Mouse (Mus musculus) heart, postnatal 10 days (tissue): Measurements from ENCODE around the gene Tsc22d4. TPM values are rescaled to one million over a fixed set of nuclear protein-coding genes. Genes with fewer than 3 reads are reported as not detected.
"Not testable (repeated sequence)": the region's sequence is repeated elsewhere in the genome, so short reads cannot be mapped to it uniquely, and the experiment has no call there.

Experiments used
- DNase-seq, 2 experiments: peaks; one replicate each; pipeline ENCODE4 v3.0.0; 2021
- intact Hi-C: fragments of 180-260 bp; cut with DNase I; formaldehyde crosslinking; loops from one replicate; pipeline ENCODE4 v1.15.1; 2025
- total RNA-seq, 2 experiments: library from RNA; stranded (reverse); gene quantifications; 2 replicates each; pipeline ENCODE4 v1.2.3; 2021

Tsc22d4 gene
- total RNA-seq: 100 to 1,000 TPM; 279 to 287 TPM

DNA sequence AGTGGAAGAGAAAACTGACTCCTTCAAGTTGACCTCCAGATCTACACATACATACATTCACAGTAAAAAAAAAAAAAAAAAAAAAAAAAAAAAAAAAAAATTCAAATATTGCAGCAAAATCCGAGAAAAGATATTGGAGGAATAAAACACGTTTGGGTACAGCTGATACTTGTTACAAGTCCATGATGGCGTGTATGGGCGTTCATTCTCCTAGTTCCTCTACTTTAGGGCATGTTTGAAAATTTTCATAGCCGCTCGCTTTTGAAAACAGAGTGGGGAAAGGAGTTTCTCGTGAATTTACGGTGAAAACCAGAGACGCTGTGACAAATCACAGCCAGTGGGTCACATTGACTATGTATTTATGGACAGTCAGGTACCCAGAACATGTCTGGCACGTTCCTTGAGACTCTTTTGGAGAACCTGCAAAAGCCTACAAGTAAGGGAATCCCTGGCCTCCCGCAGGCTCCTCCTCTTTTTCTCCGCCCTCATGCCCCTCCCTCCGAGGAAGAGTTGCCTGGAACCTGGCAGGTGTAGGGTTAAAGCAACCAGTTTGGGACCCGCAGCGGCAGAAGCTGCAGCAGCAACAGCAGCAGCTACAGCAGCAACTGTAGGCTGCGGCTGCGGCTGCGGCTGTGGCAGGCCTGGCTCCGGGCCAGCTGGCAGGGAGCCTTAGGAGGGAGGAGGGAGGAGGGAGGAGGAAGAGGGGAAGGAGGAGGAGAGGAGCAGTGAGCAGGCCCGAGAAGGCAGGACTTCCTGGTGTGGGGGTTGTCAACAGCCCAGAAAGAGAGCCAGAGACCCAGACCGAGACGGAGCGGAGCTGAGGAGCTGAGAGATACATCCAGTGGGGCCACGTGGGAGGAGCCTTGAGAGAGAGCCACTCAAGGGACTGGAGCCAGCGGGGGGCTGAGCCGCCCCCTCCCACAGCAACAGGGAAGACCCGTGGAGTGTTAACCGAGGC is at the start of gene Tsc22d4:
TSS of gene Tsc22d4 (plus strand) at position 517 of the 958 bp plus-strand sequence.
- intact Hi-C loops: loop anchor here (5.0 kb wide), 1 partner anchor 213 kb away; the partner anchor contains the start of genes Epo and Gnb2
- peak; percentile 94 to 95 for DNase-seq

DNA sequence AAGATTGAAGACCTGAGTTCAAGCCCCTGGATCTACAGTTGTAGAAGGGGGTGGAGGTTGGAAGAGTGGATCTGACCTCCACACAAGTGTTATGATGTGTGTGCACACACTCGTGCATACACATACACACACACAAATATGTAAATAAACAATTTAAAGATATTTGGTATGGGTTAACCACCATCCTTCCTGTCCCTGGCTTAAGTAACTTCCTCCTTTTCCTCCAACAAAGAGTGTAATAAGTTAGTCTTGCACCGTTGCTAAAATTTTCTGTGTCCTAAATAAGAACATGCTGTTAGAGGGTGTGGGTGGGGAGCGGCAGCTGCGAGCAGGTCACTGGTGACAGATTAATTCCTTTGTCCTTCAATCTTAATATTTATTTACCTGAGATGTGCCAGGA is 49.6 kb upstream of the Tsc22d4 start:
- intact Hi-C loops: loop anchor here (2.0 kb wide), 1 partner anchor 31 kb away; no protein-coding TSS in a partner anchor
- no peak for DNase-seq

DNA sequence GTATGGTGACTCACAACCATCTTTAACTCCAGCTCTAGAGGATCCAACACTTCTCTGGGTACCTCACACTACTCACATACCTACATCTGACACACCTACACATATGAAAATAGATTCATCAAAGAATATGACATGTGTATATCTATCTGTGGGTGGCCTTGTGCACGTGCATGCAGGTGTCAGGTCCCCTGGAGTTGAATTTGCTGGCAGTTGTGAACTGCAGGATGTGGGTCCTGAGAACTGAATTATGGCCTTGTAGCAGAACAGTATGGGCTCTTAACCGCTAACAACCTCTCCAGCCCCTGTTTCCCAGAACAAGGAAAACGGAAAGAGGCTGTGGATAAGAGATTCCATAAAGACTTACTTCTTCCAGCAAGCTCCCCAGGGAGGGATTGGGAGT is 46.5 kb upstream of the Tsc22d4 start:
- no peak for DNase-seq
- intact Hi-C loops: no loop called here

DNA sequence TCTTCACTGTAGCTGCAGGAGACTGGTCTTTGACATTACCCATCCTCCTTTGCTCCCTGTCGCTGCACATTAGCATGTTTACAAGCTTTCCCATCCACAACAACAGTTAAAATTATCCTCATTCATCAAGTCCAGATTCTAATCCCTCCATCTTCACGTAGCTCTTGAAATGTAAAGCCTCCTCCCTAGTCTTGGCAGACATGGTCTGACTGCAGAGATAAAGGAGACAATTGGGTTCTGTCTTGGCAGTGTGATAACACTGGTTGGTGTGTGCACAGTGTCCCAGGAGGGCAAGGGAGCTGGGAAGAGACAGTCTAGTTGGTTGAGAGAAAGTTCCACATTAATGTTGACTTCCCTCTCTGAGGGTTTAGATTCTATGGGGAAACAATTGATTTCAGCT is 45.7 kb upstream of the Tsc22d4 start:
- intact Hi-C loops: no loop called here
- DNase-seq: no peak

DNA sequence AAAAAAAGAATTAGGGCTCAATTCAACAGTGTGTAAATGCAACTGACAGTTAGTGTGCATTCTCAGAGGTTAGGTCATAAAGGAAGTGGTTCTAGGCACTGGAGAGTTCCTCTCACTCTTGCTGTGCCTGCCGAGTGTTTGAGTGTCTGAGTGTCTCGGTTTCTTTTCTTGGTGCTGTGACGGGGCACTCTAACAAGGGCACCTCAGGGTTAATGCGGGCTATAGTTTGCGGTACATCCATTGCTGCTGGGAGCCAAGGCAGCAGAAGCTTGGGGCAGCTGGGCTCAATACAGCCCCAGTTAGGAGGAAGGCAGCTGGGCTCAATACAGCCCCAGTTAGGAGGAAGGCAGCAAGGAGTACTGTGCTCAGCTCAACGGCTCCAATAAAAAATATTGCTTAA is 40.3 kb upstream of the Tsc22d4 start:
- no peak for DNase-seq
- intact Hi-C loops: no loop called here

DNA sequence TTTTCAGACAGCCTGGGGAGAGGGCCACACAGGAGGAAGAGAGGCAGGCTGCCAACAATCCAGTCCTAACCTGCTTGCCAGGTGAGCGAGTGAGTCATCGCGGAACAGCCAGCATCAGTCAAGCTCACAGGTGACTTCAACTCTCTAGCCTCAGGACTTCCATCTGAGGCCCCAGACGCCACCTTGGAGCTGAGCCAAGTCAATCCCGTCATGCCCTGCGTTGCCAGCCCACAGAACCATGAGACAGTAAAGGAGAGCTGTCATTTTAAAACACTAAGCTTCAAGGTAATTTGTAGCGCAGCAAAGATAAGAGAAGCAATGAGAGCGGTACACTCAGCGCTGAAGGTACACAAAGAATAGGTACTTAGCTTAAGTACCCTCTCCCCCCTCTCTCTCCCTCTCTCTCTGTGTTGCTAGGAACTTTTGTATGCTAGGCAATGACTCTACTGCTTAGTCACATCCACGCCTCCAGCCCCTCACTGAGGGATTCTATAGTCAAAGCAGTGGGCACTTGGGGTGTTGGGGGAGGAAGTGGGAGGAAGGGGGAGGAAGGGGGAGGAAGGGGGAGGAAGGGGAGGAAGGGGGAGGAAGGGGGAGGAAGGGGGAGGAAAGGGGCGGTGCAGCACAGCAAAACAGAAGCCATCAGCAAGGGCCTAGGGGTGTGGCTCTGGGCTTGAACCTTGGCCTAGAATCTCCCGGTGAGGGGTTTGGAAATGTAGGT is 38.5 kb upstream of the Tsc22d4 start:
- DNase-seq: peak; percentile 42 to 60

DNA sequence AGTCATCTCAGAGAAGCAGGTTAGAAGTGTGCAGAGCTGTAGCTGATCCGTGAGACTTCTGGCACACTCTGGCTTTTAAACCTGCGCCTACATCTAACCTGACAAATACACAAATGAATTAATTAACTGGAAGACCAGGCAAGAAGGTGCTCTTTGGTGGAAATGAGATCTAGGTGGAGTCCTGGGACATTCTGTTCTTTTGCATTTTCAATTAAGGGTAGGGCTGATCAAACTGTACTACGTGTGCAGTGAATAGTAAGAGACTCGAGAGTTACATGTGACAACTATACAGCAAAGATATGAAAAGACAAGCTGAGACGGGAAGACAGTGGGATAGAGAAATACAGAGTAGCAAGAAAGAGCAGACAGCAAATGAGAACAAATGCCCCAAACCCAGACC is 32.1 kb upstream of the Tsc22d4 start:
- DNase-seq: no peak
- intact Hi-C loops: no loop called here

More for the DNA sequence above, 38.5 kb upstream of the Tsc22d4 start:
- intact Hi-C loops: no loop called here

DNA sequence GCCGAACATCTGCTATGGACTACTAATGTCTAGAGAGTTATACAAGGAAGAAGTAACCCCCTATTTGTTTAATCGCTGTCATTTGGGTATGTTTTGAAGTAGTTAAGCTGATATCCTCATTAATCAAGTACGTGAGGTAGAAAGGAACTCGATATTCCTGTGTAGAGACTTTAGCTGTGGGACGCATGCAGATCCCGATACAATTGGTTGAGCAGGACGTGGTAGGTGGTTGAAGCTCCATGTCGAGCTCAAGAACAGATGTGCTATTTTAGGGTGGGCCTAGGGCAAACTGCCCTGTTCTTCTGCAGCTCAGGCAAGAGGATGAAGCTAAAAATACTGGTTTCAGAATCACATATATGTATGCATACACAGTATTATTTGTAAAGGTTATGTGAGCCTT is 29.8 kb upstream of the Tsc22d4 start:
- intact Hi-C loops: no loop called here
- no peak for DNase-seq

DNA sequence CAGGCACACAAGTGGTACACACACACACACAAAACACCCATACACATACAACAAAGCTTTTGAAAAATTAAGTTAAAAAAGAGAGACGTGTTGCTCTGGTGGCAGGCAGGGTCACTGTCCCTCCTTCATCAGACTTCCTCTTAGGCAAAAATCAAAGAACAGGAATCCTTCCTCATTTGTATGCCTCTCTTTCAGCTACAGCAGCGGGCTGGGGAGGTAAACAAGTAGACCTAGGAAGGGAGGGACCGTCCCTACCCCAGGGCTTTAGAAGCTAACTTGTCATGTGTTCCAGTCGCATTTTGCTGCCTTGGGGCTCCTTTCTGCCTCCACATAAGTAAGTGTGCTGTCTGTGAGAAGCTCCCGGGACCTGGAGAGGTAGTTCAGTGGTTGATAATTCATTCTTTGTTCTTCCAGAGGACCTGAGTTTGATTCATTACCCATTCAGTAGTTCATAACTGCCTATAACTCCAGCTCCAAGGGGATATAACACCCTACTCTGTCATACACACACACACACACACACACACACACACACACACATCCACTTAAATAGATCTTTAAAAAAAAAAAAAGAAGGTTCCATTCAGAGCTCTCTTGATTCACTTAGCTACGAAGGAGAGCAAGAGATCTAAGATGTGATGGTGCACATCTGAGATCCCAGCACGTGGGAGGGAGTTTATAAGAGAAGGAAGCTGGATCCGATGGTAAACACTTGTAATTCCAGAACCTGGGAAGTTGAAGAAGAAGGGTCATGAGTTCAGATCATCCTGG is 27.3 kb upstream of the Tsc22d4 start:
- intact Hi-C loops: no loop called here
- no peak for DNase-seq

DNA sequence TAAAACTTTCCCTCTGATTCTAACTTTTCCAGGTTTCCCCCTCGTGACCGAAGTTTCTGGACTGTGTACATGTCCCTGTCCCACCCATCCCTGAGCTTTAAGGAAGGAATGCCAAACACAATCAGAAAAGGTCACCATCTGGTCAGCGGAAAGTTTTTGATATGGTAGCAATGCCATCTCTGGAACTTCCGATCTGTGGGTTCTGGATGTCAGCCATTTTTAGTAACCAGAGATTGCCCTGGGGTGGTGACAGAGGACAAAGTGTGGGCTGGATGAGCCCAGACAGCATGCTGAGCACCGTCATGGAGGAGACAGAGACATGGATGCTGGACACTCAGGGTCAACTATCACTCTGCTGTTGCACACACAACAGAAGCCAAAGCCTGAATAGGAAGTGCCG is 26.4 kb upstream of the Tsc22d4 start:
- intact Hi-C loops: no loop called here
- DNase-seq: peak; percentile 32 to 35

DNA sequence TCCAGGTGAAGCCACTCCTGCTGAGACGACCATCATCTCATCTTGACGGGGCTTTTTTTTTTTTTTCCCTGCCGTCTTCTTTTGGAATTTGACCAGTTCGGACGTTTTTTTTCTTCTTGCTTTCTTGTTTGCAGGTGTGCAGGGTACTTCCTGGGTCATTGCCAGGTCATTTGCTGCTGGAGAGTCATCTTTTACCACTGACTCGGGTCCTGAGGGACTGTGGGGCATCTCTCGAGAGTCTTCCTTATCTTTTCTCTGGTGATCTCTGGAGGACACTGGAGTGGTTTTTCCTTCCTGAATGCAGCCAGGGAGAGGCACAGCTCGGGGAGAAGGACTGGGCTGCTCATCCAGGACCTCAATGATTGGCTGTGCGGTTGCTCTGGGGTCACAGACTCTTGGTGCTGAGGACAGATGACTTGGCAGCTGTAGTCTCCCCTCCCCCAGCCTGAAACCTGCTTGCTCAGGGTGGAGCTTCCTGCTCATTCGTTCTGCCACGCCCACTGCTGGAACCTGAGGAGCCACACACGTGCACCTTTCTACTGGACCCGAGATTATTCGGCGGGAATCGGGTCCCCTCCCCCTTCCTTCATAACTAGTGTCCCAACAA is 24.9 kb upstream of the Tsc22d4 start:
- intact Hi-C loops: not testable (repeated sequence)
- peak; percentile 45 to 62 for DNase-seq

DNA sequence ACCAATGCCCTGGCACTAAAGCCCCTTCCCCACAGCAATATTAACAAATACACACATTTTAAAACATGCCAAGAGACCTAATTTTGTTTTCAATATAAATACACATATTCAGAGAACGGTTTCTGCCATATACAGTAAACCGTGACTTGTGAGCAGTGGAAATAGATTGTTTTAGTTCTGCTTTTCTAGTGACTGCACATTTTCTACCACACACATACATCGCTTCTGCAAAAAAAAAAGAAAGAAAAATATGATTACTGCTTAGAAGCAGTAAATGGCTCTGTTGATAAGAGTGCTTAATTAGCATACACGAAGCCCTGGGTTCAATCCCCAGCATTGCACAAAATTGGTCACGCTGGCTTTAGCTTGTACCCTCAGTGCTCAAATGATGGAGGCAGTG is 21.7 kb upstream of the Tsc22d4 start:
- intact Hi-C loops: no loop called here
- DNase-seq: no peak

DNA sequence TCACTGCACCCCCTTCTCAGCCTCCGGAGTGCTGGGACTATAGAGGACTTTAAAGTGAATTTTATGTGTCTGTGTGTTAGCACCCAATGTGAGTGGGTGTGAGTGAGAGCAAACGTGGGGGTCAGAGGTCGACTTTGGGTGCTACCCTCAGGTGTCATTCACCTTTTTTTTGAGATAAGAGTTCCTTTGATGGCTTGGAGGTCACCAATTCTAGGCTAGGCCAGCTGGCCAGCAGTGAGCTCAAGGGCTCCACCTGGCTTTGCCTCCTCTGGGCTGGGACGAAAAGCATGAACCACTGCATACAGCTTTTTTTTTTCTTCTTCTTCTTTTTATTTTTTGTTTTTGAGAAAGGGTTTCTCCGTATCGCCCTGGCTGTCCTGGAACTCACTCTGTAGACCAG is 18.8 kb upstream of the Tsc22d4 start:
- intact Hi-C loops: loop anchor here (2.0 kb wide), 1 partner anchor 30 kb away; no protein-coding TSS in a partner anchor
- DNase-seq: no peak

DNA sequence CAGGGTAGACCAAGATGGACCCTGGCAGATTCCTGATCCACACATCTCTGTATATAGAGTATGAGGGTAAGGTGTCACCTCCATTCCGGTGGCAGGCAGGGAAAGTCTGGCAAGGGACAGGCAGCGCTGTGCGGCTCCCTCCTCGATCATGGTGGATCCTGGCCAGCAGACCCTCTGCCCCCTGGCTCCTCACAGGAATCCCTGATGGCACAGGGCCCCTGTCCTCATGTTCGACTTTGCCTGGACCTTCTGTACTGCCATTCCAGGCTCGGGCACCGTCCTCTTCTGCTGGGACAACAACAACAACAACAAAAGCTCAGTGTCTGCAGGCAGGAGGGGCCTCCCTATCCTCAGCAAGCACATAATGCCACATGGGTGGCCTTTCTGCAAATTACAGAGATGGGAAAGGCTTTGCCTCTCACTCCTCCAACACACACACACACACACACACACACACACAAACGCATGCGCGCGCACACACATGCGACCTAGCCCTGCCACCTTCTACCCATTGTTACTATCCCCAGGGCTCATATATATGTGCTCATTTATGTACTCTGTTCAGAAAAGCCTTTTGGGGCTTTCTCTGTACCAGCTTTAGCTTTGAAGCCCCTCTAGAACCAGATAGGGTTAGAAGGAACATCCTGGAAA is 11.8 kb upstream of the Tsc22d4 start:
- DNase-seq: no peak
- intact Hi-C loops: no loop called here

DNA sequence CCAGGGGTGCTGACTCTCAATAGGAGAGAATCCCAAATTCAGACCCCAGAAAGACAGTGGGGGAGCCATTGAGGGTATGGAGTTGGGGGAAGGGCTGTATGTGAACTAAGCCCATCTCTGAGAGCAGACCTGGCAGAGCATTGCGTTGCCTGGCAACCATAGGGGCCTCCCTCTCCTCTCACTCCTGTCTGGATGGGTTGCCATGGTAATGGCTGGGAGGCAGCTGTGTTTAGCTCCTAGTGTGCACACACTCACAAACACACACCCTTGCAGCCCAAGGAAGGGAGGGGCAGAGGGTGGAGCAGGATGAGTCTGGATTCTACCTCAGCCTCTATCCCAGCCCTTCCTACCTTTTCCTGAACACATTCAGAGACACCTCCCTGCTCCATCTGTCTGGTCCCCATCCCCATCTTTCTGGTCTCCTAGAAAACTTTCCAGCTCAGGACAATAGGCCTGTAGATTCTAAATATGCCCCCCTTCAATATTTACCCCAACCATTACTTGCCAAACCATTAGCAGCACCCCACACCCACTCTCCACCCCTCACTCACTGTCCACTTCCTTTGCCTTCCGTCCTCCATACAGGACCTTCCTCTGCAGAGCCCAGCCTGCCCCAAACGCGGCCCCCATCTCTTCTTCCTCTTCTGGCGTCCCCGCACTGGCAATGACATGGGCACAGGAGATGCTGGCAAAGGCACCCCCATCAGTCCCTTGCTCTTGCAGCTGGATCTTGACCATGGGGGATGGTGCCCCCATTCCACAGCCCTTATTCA is 11.1 kb upstream of the Tsc22d4 start:
- intact Hi-C loops: no loop called here
- DNase-seq: no peak

DNA sequence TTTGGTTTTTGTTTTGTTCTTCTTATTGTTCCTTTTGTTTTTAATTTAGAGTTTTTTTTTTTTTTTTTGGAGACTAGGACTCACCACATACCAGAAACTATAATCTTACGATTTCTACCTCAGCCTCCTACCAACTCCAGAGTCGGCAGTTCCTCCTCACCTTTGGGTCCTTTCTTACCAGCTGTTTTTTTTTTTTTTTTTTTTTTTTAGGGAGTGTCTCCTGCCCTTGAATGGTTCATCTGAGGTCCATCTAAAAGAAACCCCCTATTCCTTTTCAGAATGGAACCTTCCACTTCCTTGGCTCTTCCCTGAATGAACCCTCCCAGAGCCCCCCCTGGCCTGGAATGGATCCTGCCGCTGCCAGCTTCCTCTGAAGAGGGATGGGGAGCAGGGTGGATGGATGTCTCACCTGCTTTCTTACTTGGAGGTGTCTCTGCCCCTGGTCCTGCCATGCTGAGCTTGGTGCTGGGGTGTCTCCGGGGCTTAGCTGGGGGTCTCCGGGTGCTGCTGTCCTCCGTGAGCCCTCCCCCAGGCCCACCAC is 8.1 kb upstream of the Tsc22d4 start:
- no peak for DNase-seq
- intact Hi-C loops: no loop called here

DNA sequence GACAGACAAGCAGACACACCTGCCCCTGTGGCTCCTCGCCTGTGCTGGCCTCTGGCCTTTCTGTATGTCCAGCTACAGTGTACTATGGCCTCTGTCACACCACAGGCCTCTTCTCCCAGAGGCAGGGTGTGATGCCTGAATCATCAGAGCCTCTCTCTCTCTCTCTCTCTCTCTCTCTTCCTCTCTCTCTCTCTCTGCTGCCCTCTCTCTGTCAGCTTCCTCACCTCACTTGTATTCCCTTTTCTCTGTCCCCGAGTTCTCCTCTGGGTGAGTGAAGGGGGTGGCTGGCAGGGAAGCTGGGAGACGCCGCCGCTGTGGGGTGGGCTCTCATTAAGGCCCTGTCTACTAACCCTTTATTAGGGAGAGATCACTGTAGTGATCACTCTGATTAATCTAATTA is 7.0 kb upstream of the Tsc22d4 start:
- no peak for DNase-seq
- intact Hi-C loops: no loop called here

DNA sequence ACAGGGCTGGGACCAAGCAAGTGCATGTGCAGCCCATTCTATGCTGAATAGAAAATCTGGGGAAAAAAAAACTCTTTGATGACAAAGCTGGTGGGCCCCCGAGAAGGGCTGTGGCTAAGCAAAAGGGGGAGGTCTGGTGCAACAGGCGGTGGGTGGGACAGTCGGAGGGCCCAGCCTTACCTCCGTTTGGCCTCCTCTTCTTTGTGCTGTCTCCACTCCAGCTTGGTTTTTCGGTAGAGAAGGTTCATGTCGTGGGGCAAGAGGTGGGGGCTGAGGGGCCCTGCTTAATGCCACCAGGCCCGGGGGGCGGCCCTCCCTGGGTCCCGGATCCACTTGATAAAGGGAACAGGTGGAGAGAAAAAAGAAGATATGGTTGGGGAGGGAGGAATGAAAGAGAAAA is 6.1 kb upstream of the Tsc22d4 start:
- no peak for DNase-seq
- intact Hi-C loops: no loop called here

DNA sequence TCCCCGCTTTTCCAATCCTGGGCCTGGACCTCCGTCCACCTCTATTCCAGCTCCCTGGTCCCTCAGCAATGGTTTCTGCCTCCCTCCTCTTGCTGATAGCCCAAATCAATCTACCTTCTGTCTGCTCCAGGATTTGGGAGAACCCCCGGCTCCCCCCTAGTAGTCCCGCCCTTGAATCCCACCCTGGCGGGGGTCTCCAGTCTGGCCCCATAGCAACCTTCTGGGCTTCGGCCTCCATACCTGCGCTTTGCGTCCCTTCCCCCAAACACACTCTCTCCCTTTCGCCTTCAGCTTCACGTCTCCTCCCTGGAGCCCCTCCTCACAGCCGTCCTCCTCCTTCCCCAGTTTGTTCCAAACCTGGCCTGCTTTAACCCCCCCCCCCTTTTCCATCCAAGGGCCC is 5.0 kb upstream of the Tsc22d4 start:
- no peak for DNase-seq
- intact Hi-C loops: loop anchor here (5.0 kb wide), 1 partner anchor 68 kb away; no protein-coding TSS in a partner anchor
